Comparison of ENCODE assay signal across 9 mouse cellular contexts in the genomic region with DNA sequence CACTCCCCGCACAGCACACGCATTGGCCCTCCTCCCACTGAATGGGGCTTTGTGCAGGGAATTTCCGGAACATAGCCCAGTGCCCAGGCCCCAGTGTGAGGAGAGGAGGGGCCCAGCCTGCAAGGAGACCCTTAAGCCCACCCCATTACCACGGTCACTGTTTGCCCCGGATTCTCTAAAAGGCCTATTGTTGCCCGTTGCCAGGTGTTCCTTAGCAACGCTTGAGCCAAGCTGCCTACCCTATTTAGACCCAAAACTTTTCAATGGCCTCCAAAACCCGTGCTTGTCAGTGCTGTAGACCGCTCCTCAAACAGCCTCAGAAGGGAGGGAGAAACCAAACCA. TPM values are rescaled to one million over a fixed set of nuclear protein-coding genes. Genes with fewer than 3 reads are reported as not detected.
DNase-seq lines count a peak whose midpoint lies in the region; ATAC-seq and TF ChIP-seq lines count a peak whose summit lies in the region.
"Had no signal": no experiment of that assay in that cellular context is flagged by ENCODE, and none has a peak within 500 bp of the region (broad histone marks: within the 10 kb centered on the region; RNA-seq: fewer than 3 reads in every experiment).

No protein-coding gene starts in this region.

- no peak overlapping the region for H3K9ac ChIP-seq in lung, embryonic 14.5 days
- no peak overlapping the region for H3K9ac ChIP-seq in forebrain, postnatal 0 days
- H3K9ac ChIP-seq in neural tube, embryonic 15.5 days (replicated peaks): no peak overlapping the region

- peak; percentile 40 for DNase-seq in lung, embryonic 14.5 days
- no peak for DNase-seq in lung, postnatal 36 days
- DNase-seq in forebrain, postnatal 0 days: peak; percentile 82
- peak; percentile 17 to 55 for DNase-seq in left cerebral cortex, adult 2 months (ENCODE audit: extremely low spot score in 1 of 2, low spot score in 2 of 2)
- no peak for DNase-seq in adrenal gland, postnatal 25 days
- no peak for DNase-seq in spleen, postnatal 4 days (ENCODE audit: low spot score in 2 of 2)
- DNase-seq in urinary bladder, postnatal 14 days (ENCODE audit: low spot score): no peak

- no peaks in the 10 kb centered on the region for H3K27me3 ChIP-seq in lung, embryonic 14.5 days (ENCODE audit: insufficient read depth, low read length)
- no peaks in the 10 kb centered on the region for H3K27me3 ChIP-seq in forebrain, postnatal 0 days (ENCODE audit: insufficient read depth, low read length)
- no peaks in the 10 kb centered on the region for H3K27me3 ChIP-seq in neural tube, embryonic 15.5 days (replicated peaks)

- no peaks in the 10 kb centered on the region for H3K36me3 ChIP-seq in lung, embryonic 14.5 days (ENCODE audit: insufficient read depth)
- H3K36me3 ChIP-seq in forebrain, postnatal 0 days (ENCODE audit: insufficient read depth): no peaks in the 10 kb centered on the region
- H3K36me3 ChIP-seq in neural tube, embryonic 15.5 days: no peaks in the 10 kb centered on the region

- 5% methylated on average over 9 of the region's 9 CpGs for WGBS in lung, embryonic 14.5 days
- WGBS in forebrain, postnatal 0 days: 6% methylated on average over 9 of the region's 9 CpGs
- WGBS in neural tube, embryonic 15.5 days: 1% methylated on average over 9 of the region's 9 CpGs

- intact Hi-C loops in left cerebral cortex, adult 2 months (cut with DNase I): loop anchor here (1.0 to 2.0 kb wide), 2 partner anchors 27 to 47 kb away; no protein-coding TSS in a partner anchor

- no peaks in the 10 kb centered on the region for H3K9me3 ChIP-seq in lung, embryonic 14.5 days (ENCODE audit: low read depth, low read length)
- no peaks in the 10 kb centered on the region for H3K9me3 ChIP-seq in forebrain, postnatal 0 days (ENCODE audit: low read length)
- no peaks in the 10 kb centered on the region for H3K9me3 ChIP-seq in neural tube, embryonic 15.5 days (replicated peaks)

- no peak for TF ChIP-seq CTCF in lung, embryonic 14.5 days (IDR thresholded peaks at IDR 0.05; ENCODE audit: low read depth)
- TF ChIP-seq CTCF in forebrain, postnatal 0 days (IDR thresholded peaks at IDR 0.05; ENCODE audit: low read depth): no peak
- TF ChIP-seq CTCF in left cerebral cortex, adult 2 months (IDR thresholded peaks at IDR 0.05): no peak

- H3K27ac ChIP-seq in lung, embryonic 14.5 days (ENCODE audit: low read depth): no peak overlapping the region
- H3K27ac ChIP-seq in forebrain, postnatal 0 days (ENCODE audit: low read depth, low read length): 0 out of 2 replicates have a peak overlapping the region, but pooled peaks have one; percentile 21
- H3K27ac ChIP-seq in left cerebral cortex, adult 2 months: no peak overlapping the region
- H3K27ac ChIP-seq in neural tube, embryonic 15.5 days (replicated peaks): no peak overlapping the region; the same call in 1 of the 2 replicates

- no peaks in the 10 kb centered on the region for H3K4me1 ChIP-seq in lung, embryonic 14.5 days (ENCODE audit: insufficient read depth)
- H3K4me1 ChIP-seq in forebrain, postnatal 0 days (ENCODE audit: insufficient read depth): peaks cover 5% of the 10 kb centered on the region; the same call in 1 of the 2 replicates
- peaks cover 19% of the 10 kb centered on the region for H3K4me1 ChIP-seq in neural tube, embryonic 15.5 days

- peak; percentile 84 for ATAC-seq in lung, embryonic 14.5 days (ENCODE audit: insufficient read depth)
- ATAC-seq in forebrain, postnatal 0 days: peak; percentile 93
- peak; percentile 94 for ATAC-seq in neural tube, embryonic 15.5 days (ENCODE audit: low FRiP score)

- H3K4me2 ChIP-seq in lung, embryonic 14.5 days: peak overlapping the region; percentile 4; the same call in 1 of the 2 replicates
- peak overlapping the region; percentile 29 for H3K4me2 ChIP-seq in forebrain, postnatal 0 days (ENCODE audit: low read depth)
- H3K4me2 ChIP-seq in neural tube, embryonic 15.5 days: peak overlapping the region; percentile 38

- no peak overlapping the region for H3K4me3 ChIP-seq in lung, embryonic 14.5 days (ENCODE audit: low read depth, low read length)
- no peak overlapping the region for H3K4me3 ChIP-seq in forebrain, postnatal 0 days (ENCODE audit: low read depth, low read length)
- H3K4me3 ChIP-seq in left cerebral cortex, adult 2 months: no peak overlapping the region
- H3K4me3 ChIP-seq in neural tube, embryonic 15.5 days (replicated peaks): no peak overlapping the region

RNA-seq across cellular contexts. Expression of gene Ascl1, which starts 45.7 kb away (rescaled TPM):
- polyA plus RNA-seq in lung, embryonic 14.5 days (2014; fragmentation: Nextera tagmentation; extraction: Ambion mirVana): 3.3 and 4.1 TPM in 2 replicates
- 19.5 and 25.1 TPM in 2 replicates for total RNA-seq in forebrain, postnatal 0 days (2014; rRNA removed)
- 4.7 and 5.6 TPM in 2 replicates for polyA plus RNA-seq in forebrain, postnatal 0 days (2015; fragmentation: Nextera tagmentation; extraction: Ambion mirVana)
- total RNA-seq in left cerebral cortex, adult 2 months (2021): 1 to 10 TPM; 6.1 to 6.2 TPM
- polyA plus RNA-seq in neural tube, embryonic 15.5 days (2015; fragmentation: Nextera tagmentation; extraction: Ambion mirVana): 5.2 and 7.4 TPM in 2 replicates
- total RNA-seq in adrenal gland, postnatal 25 days (2021): 2.0 and 2.5 TPM in 2 replicates
- total RNA-seq: liver, adult 2 months had no signal
- polyA plus RNA-seq: liver, adult 2 months had no signal

Comparison
In these comparisons a context has a peak if more than half of its experiments do, and no peak if none do; other contexts are left out.
1. DNase-seq: peak in lung, embryonic 14.5 days (single experiment), forebrain, postnatal 0 days (single experiment) and left cerebral cortex, adult 2 months (2 of 2); none in lung, postnatal 36 days (single experiment), adrenal gland, postnatal 25 days (single experiment), spleen, postnatal 4 days (0 of 2) and urinary bladder, postnatal 14 days (single experiment).
2. Peak in every context shown above with its lines, with median percentiles within 50 percentile points of each other: ATAC-seq and H3K4me2 ChIP-seq.